Mouse (Mus musculus) heart, embryonic 14.5 days (tissue): ENCODE results near the gene Filip1. TPM values are rescaled to one million over a fixed set of nuclear protein-coding genes. Genes with fewer than 3 reads are reported as not detected.

ENCODE experiments used
- ATAC-seq: fragments of 200-750 bp; cut with Nextera tagmentation; 2 replicates; pipeline ENCODE4 v1.8.0; 2017; ENCODE audit warnings: low read depth, moderate TSS enrichment; ENCODE audit not compliant: insufficient number of reproducible peaks, insufficient read depth, low FRiP score
- H3K27ac ChIP-seq, 2 experiments: fragments of 200-500 bp in 1 of 2; fragments of 300-500 bp in 1 of 2; sonication (generic) in 1 of 2; replicated peaks in 1 of 2; 2 replicates each; pipeline ENCODE4 v1.5.1; 2012 to 2014; ENCODE audit warnings: low read depth in 2 of 2, low read length in 2 of 2, control low read depth in 1 of 2, mild to moderate bottlenecking in 1 of 2, mixed read lengths in 1 of 2; ENCODE audit not compliant: control insufficient read depth in 1 of 2, insufficient read depth in 1 of 2
- H3K27me3 ChIP-seq: fragments of 300-500 bp; sonication (generic); 2 replicates; pipeline ENCODE4 v1.6.1; 2014; ENCODE audit warnings: mild to moderate bottlenecking, low read length, control low read depth; ENCODE audit not compliant: control insufficient read depth, insufficient read depth
- H3K36me3 ChIP-seq: fragments of 300-500 bp; sonication (generic); 2 replicates; pipeline ENCODE4 v1.6.1; 2014; ENCODE audit warnings: mild to moderate bottlenecking, control low read depth, low read length, mixed read lengths; ENCODE audit not compliant: control insufficient read depth, insufficient read depth
- H3K4me1 ChIP-seq, 2 experiments: fragments of 200-500 bp in 1 of 2; fragments of 300-500 bp in 1 of 2; sonication (generic) in 1 of 2; 2 replicates each; pipeline ENCODE4 v1.6.1; 2012 to 2014; ENCODE audit warnings: low read length in 2 of 2, control low read depth in 1 of 2, mixed read lengths in 1 of 2; ENCODE audit not compliant: control insufficient read depth in 2 of 2, insufficient read depth in 2 of 2
- H3K4me2 ChIP-seq: fragments of 300-500 bp; sonication (generic); 2 replicates; pipeline ENCODE4 v1.6.1; 2014; ENCODE audit warnings: mild to moderate bottlenecking, low read length
- H3K4me3 ChIP-seq, 2 experiments: fragments of 200-500 bp in 1 of 2; fragments of 300-500 bp in 1 of 2; sonication (generic) in 1 of 2; 2 replicates each; pipeline ENCODE4 v1.5.1; 2012 to 2014; ENCODE audit warnings: low read length in 2 of 2, mild to moderate bottlenecking in 2 of 2, control low read depth in 1 of 2, low read depth in 1 of 2, moderate library complexity in 1 of 2; ENCODE audit not compliant: control insufficient read depth in 1 of 2, insufficient read depth in 1 of 2
- H3K9ac ChIP-seq: fragments of 300-500 bp; sonication (generic); 2 replicates; pipeline ENCODE4 v1.6.1; 2014; ENCODE audit warnings: mild to moderate bottlenecking, low read length
- H3K9me3 ChIP-seq: fragments of 300-500 bp; sonication (generic); 2 replicates; pipeline ENCODE4 v1.6.1; 2016; ENCODE audit warnings: low read length, control low read depth; ENCODE audit not compliant: control insufficient read depth
- WGBS: fragments of 180-500 bp; shearing (Covaris S2); extraction: QIAGEN DNeasy Blood & Tissue Kit; methylation state at CpG from one replicate; pipeline ENCODE4 v1.1.7; 2014; 5-methylcytosine and 5-hydroxymethylcytosine counted together
- polyA plus RNA-seq: library from polyadenylated mRNA; unstranded; fragments of >200 nt; fragmentation: Nextera tagmentation; extraction: Ambion mirVana; gene quantifications from 2 replicates; pipeline ENCODE4 v1.2.1, GENCODE M21; 2014

Filip1 gene
- polyA plus RNA-seq, 1 experiment from 2014 or later: 33.9 TPM

GRCm38 (mm10) chr9:79989061-79989460, 23.6 kb downstream of the Filip1 start:
- 0 out of 4 replicates have a peak, but pooled peaks cover 0 to 2% of the 10 kb centered on the region in 2 experiments for H3K4me1 ChIP-seq
- no peak overlapping the region for H3K27ac ChIP-seq
- no peaks in the 10 kb centered on the region for H3K27me3 ChIP-seq
- ATAC-seq: no peak
- whole genome bisulfite sequencing: 82% methylated on average over 1 of the region's 1 CpGs
- H3K36me3 ChIP-seq: no peaks in the 10 kb centered on the region
- H3K4me2 ChIP-seq: no peak overlapping the region
- H3K9ac ChIP-seq: no peak overlapping the region
- H3K4me3 ChIP-seq: no peak overlapping the region
- peaks cover 8% of the 10 kb centered on the region; the same call in 1 of the 2 replicates for H3K9me3 ChIP-seq

- Histone ChIP-seq H3K9ac (no peak overlapping the region), H3K9me3 (peaks cover 8% of the 10 kb centered on the region; the same call in 1 of the 2 replicates), H3K4me1 (peaks cover 2 to 8% of the 10 kb centered on the region in 2 experiments), H3K27me3 (no peaks in the 10 kb centered on the region), H3K36me3 (no peaks in the 10 kb centered on the region), H3K27ac (no peak overlapping the region), H3K4me3 (no peak overlapping the region), H3K4me2 (no peak overlapping the region)
- ATAC-seq: no peak
- WGBS: 88% methylated on average over 10 of the region's 10 CpGs
Observed at GRCm38 (mm10) chr9:79983244-79983643, 29.4 kb downstream of the Filip1 start.

GRCm38 (mm10) chr9:79979274-79979673, 33.4 kb downstream of the Filip1 start:
- Histone ChIP-seq H3K4me3 (no peak overlapping the region), H3K9me3 (no peaks in the 10 kb centered on the region), H3K27ac (no peak overlapping the region), H3K9ac (no peak overlapping the region), H3K27me3 (no peaks in the 10 kb centered on the region), H3K36me3 (no peaks in the 10 kb centered on the region), H3K4me1 (peaks cover 9 to 18% of the 10 kb centered on the region in 2 experiments), H3K4me2 (no peak overlapping the region)
- WGBS: 92% methylated on average over 2 of the region's 2 CpGs
- no peak for ATAC-seq

GRCm38 (mm10) chr9:79978228-79979024, 34.2 kb downstream of the Filip1 start:
- no peak for ATAC-seq
- Histone ChIP-seq H3K4me2 (peak overlapping the region; percentile 67), H3K4me1 (peaks cover 9 to 22% of the 10 kb centered on the region in 2 experiments), H3K27me3 (no peaks in the 10 kb centered on the region), H3K27ac (peak overlapping the region; percentile 87 to 99), H3K36me3 (no peaks in the 10 kb centered on the region), H3K4me3 (peak overlapping the region; percentile 13 to 58; a peak in 3 of 4 replicates), H3K9ac (peak overlapping the region; percentile 95), H3K9me3 (no peaks in the 10 kb centered on the region)
- 41% methylated on average over 12 of the region's 12 CpGs for WGBS

- Histone ChIP-seq H3K4me2 (peak overlapping the region; percentile 67), H3K4me1 (peaks cover 9 to 29% of the 10 kb centered on the region in 2 experiments), H3K36me3 (no peaks in the 10 kb centered on the region), H3K27me3 (no peaks in the 10 kb centered on the region), H3K27ac (peak overlapping the region; percentile 99), H3K4me3 (peak overlapping the region; percentile 58 to 64), H3K9ac (peak overlapping the region; percentile 95), H3K9me3 (no peaks in the 10 kb centered on the region)
- whole genome bisulfite sequencing: 0% methylated on average over 13 of the region's 13 CpGs
- peak; percentile 92 for ATAC-seq
Observed at GRCm38 (mm10) chr9:79977549-79977971, 35.1 kb downstream of the Filip1 start.

- Histone ChIP-seq H3K9ac (peak overlapping the region; percentile 95), H3K27ac (peak overlapping the region; percentile 99), H3K4me1 (peaks cover 9 to 37% of the 10 kb centered on the region in 2 experiments), H3K4me2 (peak overlapping the region; percentile 67), H3K9me3 (no peaks in the 10 kb centered on the region), H3K27me3 (no peaks in the 10 kb centered on the region), H3K36me3 (no peaks in the 10 kb centered on the region), H3K4me3 (peak overlapping the region; percentile 58 to 64)
- no peak for ATAC-seq
- 9% methylated on average over 8 of the region's 8 CpGs for WGBS
Observed at GRCm38 (mm10) chr9:79976789-79977188, 35.9 kb downstream of the Filip1 start.

- no peaks in the 10 kb centered on the region for H3K36me3 ChIP-seq
- WGBS: 40% methylated on average over 5 of the region's 5 CpGs
- peak overlapping the region; percentile 23 to 58; a peak in 3 of 4 replicates for H3K4me3 ChIP-seq
- H3K4me2 ChIP-seq: peak overlapping the region; percentile 67
- no peaks in the 10 kb centered on the region for H3K27me3 ChIP-seq
- H3K27ac ChIP-seq: peak overlapping the region in 1 of 2 experiments; percentile 2; a peak in 1 of 4 replicates
- peak overlapping the region; percentile 56 for H3K9ac ChIP-seq
- peaks cover 20 to 54% of the 10 kb centered on the region in 2 experiments for H3K4me1 ChIP-seq
- H3K9me3 ChIP-seq: no peaks in the 10 kb centered on the region
- ATAC-seq: no peak
Observed at GRCm38 (mm10) chr9:79975121-79975520, 37.5 kb downstream of the Filip1 start.
